Mouse (Mus musculus): ENCODE measurements around the gene Cdkal1. TPM values are rescaled to one million over a fixed set of nuclear protein-coding genes. Genes with fewer than 3 reads are reported as not detected.

The Cdkal1 gene
- total and polyA plus RNA-seq, 2 experiments from 2014 or later = 17.4 to 17.6 TPM

DNA sequence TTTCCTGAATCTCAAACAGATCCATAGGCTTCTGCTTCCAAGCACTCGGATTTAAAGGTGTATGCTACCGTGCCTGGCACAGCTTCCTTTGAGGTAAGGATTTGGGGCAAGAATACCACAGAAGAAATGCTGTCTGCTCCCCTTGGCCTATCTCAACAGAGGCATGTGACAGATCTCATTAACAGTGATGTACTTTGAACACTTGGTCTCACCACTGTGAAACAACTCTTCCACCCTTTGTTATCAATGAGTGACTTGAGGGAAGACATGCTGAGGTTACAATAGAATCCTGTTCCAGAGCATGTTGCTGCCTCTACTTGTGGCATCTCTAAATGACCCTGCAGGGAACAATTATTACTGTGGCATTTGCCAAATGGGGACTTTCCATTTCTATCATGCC is 4.6 kb upstream of the Cdkal1 start:
- Histone ChIP-seq H3K9me3 (ENCODE audit: low read length) (no peaks in the 10 kb centered on the region), H3K4me1 (ENCODE audit: insufficient read depth, low read length) (no peaks in the 10 kb centered on the region), H3K4me2 (ENCODE audit: low read depth, low read length, poor library complexity, severe bottlenecking) (no peak overlapping the region), H3K9ac (replicated peaks; ENCODE audit: low read length, poor library complexity, severe bottlenecking) (no peak overlapping the region), H3K27me3 (ENCODE audit: insufficient read depth, low read length) (no peaks in the 10 kb centered on the region), H3K4me3 (ENCODE audit: low read depth, low read length) (no peak overlapping the region), H3K27ac (ENCODE audit: low read depth, low read length) (no peak overlapping the region), H3K36me3 (ENCODE audit: insufficient read depth, low read length) (no peaks in the 10 kb centered on the region)
- TF ChIP-seq CTCF (IDR thresholded peaks at IDR 0.05) = no peak
- 65% methylated on average over 2 of the region's 2 CpGs for WGBS
- DNase-seq (ENCODE audit: low spot score) = no peak
- no peak for ATAC-seq (ENCODE audit: low FRiP score)

DNA sequence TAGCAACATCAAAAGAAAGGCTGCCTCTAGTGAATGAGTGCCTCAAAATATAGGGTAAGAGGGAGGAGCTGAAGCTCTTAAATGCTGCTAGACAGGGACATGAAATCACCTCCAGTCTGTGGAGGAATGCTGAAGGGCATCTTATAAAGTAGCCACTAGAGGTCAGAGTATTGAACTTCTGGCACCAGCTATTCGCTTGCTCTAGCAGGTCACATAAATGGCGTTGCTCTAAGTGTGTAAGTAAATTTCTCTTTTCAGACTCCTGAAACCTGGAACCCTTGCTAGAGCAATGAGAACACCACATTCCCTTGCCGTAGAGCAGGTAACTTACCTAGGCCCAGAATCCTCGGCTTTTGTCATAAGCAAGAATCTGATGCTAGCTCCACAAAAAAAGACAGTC is 2.0 kb upstream of the Cdkal1 start:
- H3K36me3 ChIP-seq (ENCODE audit: insufficient read depth, low read length) = no peaks in the 10 kb centered on the region
- H3K9ac ChIP-seq (replicated peaks; ENCODE audit: low read length, poor library complexity, severe bottlenecking) = no peak overlapping the region
- H3K4me3 ChIP-seq (ENCODE audit: low read depth, low read length) = no peak overlapping the region
- DNase-seq (ENCODE audit: low spot score) = peak; percentile 80
- 22% methylated on average over 4 of the region's 4 CpGs for WGBS
- H3K27ac ChIP-seq (ENCODE audit: low read depth, low read length) = no peak overlapping the region
- peak; percentile 64; the same call in 1 of the 2 replicates for ATAC-seq (ENCODE audit: low FRiP score)
- H3K4me1 ChIP-seq (ENCODE audit: insufficient read depth, low read length) = peaks cover 2% of the 10 kb centered on the region; the same call in 1 of the 2 replicates
- no peaks in the 10 kb centered on the region for H3K27me3 ChIP-seq (ENCODE audit: insufficient read depth, low read length)
- peak; percentile 79 for TF ChIP-seq CTCF (IDR thresholded peaks at IDR 0.05)
- H3K4me2 ChIP-seq (ENCODE audit: low read depth, low read length, poor library complexity, severe bottlenecking) = no peak overlapping the region
- no peaks in the 10 kb centered on the region for H3K9me3 ChIP-seq (ENCODE audit: low read length)

DNA sequence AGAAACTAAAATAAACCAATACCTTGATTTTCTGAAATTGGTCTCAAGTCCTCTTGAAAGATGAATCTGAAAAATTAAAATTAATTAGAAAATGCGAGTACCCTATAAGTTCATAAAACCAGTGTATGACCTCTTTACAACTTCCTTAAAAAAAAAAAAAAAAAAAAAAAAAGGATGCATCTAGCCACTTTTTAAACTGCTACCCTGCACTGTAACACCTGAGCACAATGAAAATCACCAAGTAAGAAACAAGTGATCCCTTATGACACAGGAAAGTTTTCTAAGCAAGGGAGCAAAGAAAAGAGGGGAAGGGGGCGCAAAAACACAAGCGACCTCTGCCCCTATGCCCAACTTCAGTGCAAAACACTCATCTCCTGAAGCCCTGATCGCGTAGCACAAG is 598 bp downstream of the Cdkal1 start:
- no peaks in the 10 kb centered on the region for H3K9me3 ChIP-seq (ENCODE audit: low read length)
- H3K9ac ChIP-seq (replicated peaks; ENCODE audit: low read length, poor library complexity, severe bottlenecking) = peak overlapping the region; percentile 50
- TF ChIP-seq CTCF (IDR thresholded peaks at IDR 0.05) = no peak
- H3K4me2 ChIP-seq (ENCODE audit: low read depth, low read length, poor library complexity, severe bottlenecking) = peak overlapping the region; percentile 76
- H3K36me3 ChIP-seq (ENCODE audit: insufficient read depth, low read length) = no peaks in the 10 kb centered on the region
- no peak for ATAC-seq (ENCODE audit: low FRiP score)
- no peak for DNase-seq (ENCODE audit: low spot score)
- peak overlapping the region; percentile 64 for H3K4me3 ChIP-seq (ENCODE audit: low read depth, low read length)
- under 1% methylated on average over 5 of the region's 5 CpGs for WGBS
- peaks cover 2% of the 10 kb centered on the region; the same call in 1 of the 2 replicates for H3K4me1 ChIP-seq (ENCODE audit: insufficient read depth, low read length)
- H3K27me3 ChIP-seq (ENCODE audit: insufficient read depth, low read length) = no peaks in the 10 kb centered on the region
- peak overlapping the region; percentile 67; the same call in 1 of the 2 replicates for H3K27ac ChIP-seq (ENCODE audit: low read depth, low read length)

DNA sequence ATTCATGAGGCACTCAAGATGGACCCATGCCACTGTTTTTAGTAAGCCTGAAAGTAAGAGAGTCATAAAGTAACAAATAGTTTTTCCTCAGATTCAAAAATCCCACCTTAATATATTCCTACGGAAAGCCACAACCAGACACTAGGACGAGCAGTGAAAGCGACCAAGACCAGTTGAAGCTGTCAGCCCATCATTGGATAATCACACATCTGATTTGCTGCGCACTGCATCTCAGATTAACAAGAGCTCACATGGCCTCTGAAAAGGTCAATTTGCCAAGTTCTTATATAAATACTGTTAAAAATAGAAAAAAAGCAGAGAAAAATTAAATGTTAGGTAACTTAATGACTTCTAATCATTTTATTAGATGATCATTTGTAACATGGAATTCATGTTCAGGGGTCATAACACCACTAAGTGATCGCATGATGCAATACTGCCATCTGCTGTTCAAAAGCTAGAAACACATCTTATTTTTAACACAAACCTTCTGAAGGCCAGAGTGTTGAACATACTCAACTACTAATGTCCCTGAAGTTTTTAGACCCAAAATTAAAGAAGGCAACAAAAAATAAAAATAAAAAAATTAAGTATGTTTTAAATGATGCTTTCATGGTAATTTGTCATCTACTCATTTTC is 16.9 kb downstream of the Cdkal1 start:
- no peaks in the 10 kb centered on the region for H3K9me3 ChIP-seq (ENCODE audit: low read length)
- no peaks in the 10 kb centered on the region for H3K4me1 ChIP-seq (ENCODE audit: insufficient read depth, low read length)
- peak; percentile 90 for TF ChIP-seq CTCF (IDR thresholded peaks at IDR 0.05)
- H3K4me3 ChIP-seq (ENCODE audit: low read depth, low read length) = no peak overlapping the region
- 46% methylated on average over 5 of the region's 5 CpGs for WGBS
- ATAC-seq (ENCODE audit: low FRiP score) (no peak), DNase-seq (ENCODE audit: low spot score) (peak; percentile 76)
- H3K27ac ChIP-seq (ENCODE audit: low read depth, low read length) = no peak overlapping the region
- H3K9ac ChIP-seq (replicated peaks; ENCODE audit: low read length, poor library complexity, severe bottlenecking) = no peak overlapping the region
- peaks cover 2% of the 10 kb centered on the region; the same call in 1 of the 2 replicates for H3K36me3 ChIP-seq (ENCODE audit: insufficient read depth, low read length)
- no peak overlapping the region for H3K4me2 ChIP-seq (ENCODE audit: low read depth, low read length, poor library complexity, severe bottlenecking)
- H3K27me3 ChIP-seq (ENCODE audit: insufficient read depth, low read length) = no peaks in the 10 kb centered on the region

DNA sequence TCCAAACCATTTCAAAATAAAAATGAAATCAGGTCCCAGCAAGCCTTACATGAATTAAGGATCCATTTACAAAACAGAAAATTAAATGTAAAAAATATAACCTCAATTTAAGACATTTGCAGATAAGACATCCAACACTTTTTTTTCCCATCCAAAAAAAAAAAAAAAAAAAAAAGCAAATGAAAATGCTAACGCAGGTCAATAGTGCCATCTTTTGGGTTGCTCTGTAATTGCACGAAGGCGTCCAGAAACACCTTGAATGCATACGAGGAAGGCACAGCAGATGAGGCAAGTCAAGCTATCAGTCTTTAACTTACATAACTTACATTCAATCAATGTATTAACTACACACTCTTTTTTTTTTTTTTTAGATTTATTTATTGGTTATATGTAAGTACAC is 20.3 kb downstream of the Cdkal1 start:
- Histone ChIP-seq H3K4me1 (ENCODE audit: insufficient read depth, low read length) (no peaks in the 10 kb centered on the region), H3K36me3 (ENCODE audit: insufficient read depth, low read length) (no peaks in the 10 kb centered on the region), H3K4me2 (ENCODE audit: low read depth, low read length, poor library complexity, severe bottlenecking) (no peak overlapping the region), H3K27ac (ENCODE audit: low read depth, low read length) (no peak overlapping the region), H3K27me3 (ENCODE audit: insufficient read depth, low read length) (no peaks in the 10 kb centered on the region), H3K9ac (replicated peaks; ENCODE audit: low read length, poor library complexity, severe bottlenecking) (no peak overlapping the region), H3K4me3 (ENCODE audit: low read depth, low read length) (no peak overlapping the region), H3K9me3 (ENCODE audit: low read length) (no peaks in the 10 kb centered on the region)
- TF ChIP-seq CTCF (IDR thresholded peaks at IDR 0.05) = peak; percentile 89
- ATAC-seq (ENCODE audit: low FRiP score) = no peak
- DNase-seq (ENCODE audit: low spot score) = peak; percentile 77
- whole genome bisulfite sequencing = 21% methylated on average over 4 of the region's 4 CpGs

DNA sequence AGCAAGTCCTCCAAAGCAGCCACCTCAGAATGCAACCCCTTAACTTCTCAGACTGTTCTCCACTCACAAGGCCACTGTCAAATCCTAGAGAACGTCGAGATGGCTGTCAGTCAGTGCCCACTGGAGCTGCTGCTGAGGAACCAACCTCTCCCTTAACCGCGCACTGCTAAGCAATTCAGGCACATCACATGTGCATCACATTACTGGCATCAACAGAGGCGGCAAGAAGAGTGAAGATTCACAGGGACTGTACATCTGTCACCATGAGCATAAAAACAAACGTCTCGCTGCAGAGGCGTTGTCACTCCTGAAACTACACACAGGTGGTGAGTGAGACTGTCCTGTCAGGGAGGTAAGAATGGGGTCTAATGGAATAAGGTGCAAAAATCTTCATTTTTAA is 21.7 kb downstream of the Cdkal1 start:
- WGBS = 67% methylated on average over 8 of the region's 8 CpGs

More for the DNA sequence above, 21.7 kb downstream of the Cdkal1 start:
- Histone ChIP-seq H3K4me3 (ENCODE audit: low read depth, low read length) (no peak overlapping the region), H3K27ac (ENCODE audit: low read depth, low read length) (no peak overlapping the region), H3K36me3 (ENCODE audit: insufficient read depth, low read length) (no peaks in the 10 kb centered on the region), H3K9ac (replicated peaks; ENCODE audit: low read length, poor library complexity, severe bottlenecking) (no peak overlapping the region), H3K27me3 (ENCODE audit: insufficient read depth, low read length) (no peaks in the 10 kb centered on the region), H3K4me2 (ENCODE audit: low read depth, low read length, poor library complexity, severe bottlenecking) (no peak overlapping the region), H3K9me3 (ENCODE audit: low read length) (no peaks in the 10 kb centered on the region), H3K4me1 (ENCODE audit: insufficient read depth, low read length) (no peaks in the 10 kb centered on the region)
- TF ChIP-seq CTCF (IDR thresholded peaks at IDR 0.05) = no peak
- DNase-seq (ENCODE audit: low spot score) (no peak), ATAC-seq (ENCODE audit: low FRiP score) (no peak)
